Mouse (Mus musculus) adrenal gland, adult (tissue): Measurements from ENCODE around the gene Usp24.

Experiments used
- DNase-seq, 2 experiments: peaks; one replicate each; pipeline ENCODE4 v3.0.0; 2022 to 2023; ENCODE audit warnings: low spot score in 1 of 2; ENCODE audit not compliant: inconsistent age in 2 of 2

The Usp24 gene

DNA sequence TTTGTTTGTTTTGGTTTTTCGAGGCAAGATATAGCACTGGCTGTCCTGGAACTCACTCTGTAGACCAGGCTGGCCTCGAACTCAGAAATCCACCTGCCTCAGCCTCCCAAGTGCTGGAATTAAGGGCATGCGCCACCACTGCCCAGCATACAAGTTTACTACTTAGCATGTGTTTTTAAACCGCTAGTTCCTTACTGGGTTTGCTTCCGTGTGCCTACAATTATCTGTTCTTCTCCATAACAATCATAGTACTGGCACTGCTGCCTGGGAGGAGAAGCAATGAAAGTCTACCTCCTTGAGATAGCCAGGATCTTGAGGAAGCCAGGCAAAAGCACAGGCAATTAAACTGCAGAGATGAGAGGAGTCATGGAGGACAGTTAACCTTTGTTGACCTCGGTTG is 112.6 kb downstream of the Usp24 start:
- no peak for DNase-seq

GRCm38 (mm10) chr4:106429106-106429505 is 113.1 kb downstream of the Usp24 start:
- DNase-seq: no peak

DNA sequence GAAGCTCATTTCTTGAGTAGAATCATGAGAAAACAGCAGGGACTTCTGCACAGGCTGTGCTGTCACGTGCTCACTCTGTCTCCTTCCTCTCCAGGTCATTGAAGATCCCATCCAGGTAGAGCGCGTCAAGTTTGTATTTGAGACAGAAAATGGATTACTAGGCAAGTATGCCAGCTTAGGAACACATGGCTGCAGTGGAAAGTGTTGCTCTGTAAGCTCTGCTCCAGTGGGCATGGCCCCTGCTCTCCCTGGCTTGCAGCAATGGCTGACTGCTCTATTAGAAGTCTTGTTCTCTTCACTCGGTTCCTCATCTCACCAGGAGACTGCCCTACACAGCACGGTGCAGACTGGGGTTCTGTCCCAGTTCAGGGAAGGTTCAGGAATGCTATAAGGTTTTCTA is 114.4 kb downstream of the Usp24 start:
- no peak for DNase-seq

GRCm38 (mm10) chr4:106435426-106435825 is 119.4 kb downstream of the Usp24 start:
- no peak for DNase-seq

DNA sequence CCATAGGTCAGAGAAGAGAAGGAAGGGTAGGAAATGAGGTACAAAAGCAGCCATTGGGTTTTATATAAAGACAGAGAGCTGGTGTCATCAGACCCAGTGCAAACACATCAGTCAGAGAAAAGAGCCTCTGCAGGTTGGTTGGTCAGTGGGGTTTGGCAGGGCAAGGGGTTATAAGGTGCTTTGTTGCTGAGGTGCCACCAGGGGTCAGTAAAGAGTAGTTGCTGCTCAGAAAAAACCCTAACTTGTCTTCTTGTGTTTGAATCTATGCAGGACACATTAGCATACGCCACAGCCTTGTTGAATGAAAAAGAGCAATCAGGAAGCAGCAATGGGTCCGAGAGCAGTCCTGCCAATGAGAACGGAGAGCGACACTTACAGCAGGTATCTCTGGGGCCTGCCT is 120.5 kb downstream of the Usp24 start:
- peak in 1 of 2 experiments; percentile 51 for DNase-seq

- no peak for DNase-seq
Observed at GRCm38 (mm10) chr4:106437207-106437606, 121.2 kb downstream of the Usp24 start.

GRCm38 (mm10) chr4:106438763-106439162 is 122.8 kb downstream of the Usp24 start:
- DNase-seq: no peak

GRCm38 (mm10) chr4:106443182-106443581 is 127.2 kb downstream of the Usp24 start:
- DNase-seq: no peak

GRCm38 (mm10) chr4:106449306-106449705 is 133.3 kb downstream of the Usp24 start:
- no peak for DNase-seq

DNA sequence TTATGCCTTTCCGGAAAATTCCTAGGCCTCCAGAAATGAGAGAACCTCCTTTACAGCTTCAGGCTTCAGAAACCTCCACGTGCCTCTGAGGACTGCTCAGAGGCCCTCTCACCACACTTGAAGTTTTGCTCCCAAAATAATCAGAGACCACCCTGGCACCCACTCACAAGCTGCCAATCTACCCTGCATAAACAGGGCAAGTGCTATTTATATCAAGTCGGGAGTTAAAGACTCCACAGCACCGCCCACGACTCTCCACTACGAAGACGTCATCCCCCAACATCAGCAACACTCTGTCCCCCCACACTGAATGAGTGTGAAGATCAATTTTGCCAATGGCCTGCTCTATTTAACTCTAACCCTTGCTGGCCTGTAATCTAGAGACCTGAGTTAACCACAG is 136.4 kb downstream of the Usp24 start:
- DNase-seq: no peak

DNA sequence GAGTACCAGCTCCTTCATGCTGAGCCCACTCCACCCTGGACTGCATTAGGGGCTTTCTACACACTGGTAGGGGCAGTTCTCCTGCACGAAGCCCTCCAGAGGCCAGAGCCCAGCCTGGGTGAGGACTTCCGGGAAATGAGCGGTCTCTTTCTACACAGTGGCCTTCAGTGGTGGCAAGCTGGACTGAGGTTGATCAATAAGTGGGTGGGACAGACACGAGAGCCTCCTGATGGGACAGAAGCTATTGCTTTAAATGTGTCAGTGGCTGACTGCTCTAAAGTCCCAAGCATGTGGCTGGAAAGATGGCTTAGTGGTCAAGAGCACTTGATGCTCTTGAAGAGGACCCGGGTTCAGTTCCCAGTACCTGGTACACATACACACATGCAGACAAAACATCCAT is 137.1 kb downstream of the Usp24 start:
- no peak for DNase-seq

- DNase-seq: no peak
Observed at GRCm38 (mm10) chr4:106453516-106453915, 137.5 kb downstream of the Usp24 start.

- no peak for DNase-seq
Observed at GRCm38 (mm10) chr4:106454541-106454940, 138.5 kb downstream of the Usp24 start.

DNA sequence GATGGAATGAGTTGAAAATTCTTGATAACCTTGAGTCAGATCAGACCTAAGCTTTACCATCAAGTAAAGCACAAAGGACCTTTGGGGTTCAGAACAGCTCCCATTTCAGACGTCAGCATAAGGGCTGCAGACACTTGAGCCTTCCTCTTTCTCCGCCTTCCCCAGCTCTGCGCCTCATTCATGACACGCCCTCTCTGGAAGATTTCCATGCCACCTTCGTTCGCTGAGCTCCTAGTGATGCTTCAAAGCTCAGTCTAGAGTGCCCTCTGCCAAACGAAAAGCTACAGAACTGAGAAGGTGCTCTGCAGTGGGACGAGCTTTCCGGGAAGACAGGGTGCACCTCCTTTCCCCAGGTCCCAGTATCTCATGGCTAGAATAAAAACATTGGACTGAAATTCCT is 146.0 kb downstream of the Usp24 start:
- no peak for DNase-seq

GRCm38 (mm10) chr4:106462524-106462923 is 146.5 kb downstream of the Usp24 start:
- no peak for DNase-seq

DNA sequence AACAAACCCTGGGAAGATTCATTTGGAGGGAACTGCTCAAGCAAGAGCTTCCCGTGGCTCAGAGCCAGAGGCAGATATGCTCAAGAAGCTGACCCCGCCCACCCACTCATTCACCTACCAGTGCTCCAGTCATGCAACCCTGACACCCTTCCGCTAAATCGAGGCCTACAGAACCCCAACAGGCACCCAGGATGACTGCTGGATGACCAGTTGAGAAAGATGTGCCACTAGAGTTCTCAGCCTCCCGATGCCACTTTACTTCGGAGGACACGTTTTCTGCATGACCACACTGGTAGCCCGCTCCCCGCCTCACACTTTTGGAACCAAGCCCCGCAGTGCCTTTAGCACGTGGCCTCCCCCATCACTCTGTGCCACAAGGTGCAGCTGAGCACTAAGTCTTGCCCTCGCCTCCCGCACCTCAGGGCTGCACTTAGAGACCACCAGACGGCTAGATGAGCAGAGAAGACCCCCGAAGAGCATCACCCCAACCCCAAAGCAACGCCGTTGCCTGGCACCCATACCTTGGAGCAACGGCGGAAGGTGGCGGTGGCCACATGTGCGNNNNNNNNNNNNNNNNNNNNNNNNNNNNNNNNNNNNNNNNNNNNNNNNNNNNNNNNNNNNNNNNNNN is 147.3 kb downstream of the Usp24 start:
- no peak for DNase-seq

GRCm38 (mm10) chr4:106467420-106468110 is 151.6 kb downstream of the Usp24 start:
- DNase-seq: no peak

- DNase-seq: no peak
Observed at GRCm38 (mm10) chr4:106470921-106471320, 154.9 kb downstream of the Usp24 start.

DNA sequence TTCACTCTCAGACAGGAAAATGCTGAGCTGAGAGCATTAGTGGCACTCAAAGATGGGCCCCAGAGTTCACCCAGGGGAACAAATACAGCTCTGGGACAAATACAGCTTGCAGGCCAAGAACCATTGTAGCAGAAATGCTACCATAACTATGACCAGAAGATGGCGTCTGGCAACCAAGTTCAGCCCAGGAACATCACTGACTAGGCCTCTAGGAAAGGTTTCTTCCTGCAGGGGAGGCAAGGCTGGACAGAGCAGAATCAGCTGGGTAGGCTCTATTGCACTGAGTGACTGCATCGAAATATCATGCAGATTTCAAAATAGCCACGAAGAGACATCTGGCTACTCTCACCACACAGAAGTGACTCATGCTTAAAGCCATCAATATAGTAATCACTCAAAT is 156.3 kb downstream of the Usp24 start:
- peak; percentile 49 to 89 for DNase-seq

GRCm38 (mm10) chr4:106474241-106474640 is 158.2 kb downstream of the Usp24 start:
- peak; percentile 23 to 71 for DNase-seq

- DNase-seq: no peak
Observed at GRCm38 (mm10) chr4:106480545-106480944, 164.5 kb downstream of the Usp24 start.

- no peak for DNase-seq
Observed at GRCm38 (mm10) chr4:106483215-106483727, 167.3 kb downstream of the Usp24 start.

DNA sequence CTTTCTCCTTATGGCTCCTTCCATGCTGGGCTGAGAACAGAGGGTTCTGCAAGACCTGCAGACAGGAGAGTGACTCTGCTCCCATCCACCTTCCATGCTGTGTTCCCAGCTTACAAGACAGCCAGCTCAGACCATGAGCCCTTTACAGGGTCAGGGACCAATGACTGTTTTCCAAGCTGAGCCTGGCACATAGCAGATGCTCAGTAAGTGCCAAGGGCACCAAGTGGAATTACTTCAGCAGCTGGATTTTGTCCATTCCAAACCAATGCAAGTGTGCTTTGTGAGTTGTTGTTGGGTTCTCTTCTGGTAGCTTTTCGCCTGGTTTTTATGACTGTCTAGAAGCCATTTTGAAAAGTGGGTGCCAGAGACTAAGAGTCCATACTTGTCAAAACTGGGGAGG is 167.8 kb downstream of the Usp24 start:
- DNase-seq: peak in 1 of 2 experiments; percentile 73
